Mouse (Mus musculus): Measurements from ENCODE around the gene Cramp1l.
"Not testable (repeated sequence)": the region's sequence is repeated elsewhere in the genome, so short reads cannot be mapped to it uniquely, and the experiment has no call there.

The Cramp1l gene

DNA sequence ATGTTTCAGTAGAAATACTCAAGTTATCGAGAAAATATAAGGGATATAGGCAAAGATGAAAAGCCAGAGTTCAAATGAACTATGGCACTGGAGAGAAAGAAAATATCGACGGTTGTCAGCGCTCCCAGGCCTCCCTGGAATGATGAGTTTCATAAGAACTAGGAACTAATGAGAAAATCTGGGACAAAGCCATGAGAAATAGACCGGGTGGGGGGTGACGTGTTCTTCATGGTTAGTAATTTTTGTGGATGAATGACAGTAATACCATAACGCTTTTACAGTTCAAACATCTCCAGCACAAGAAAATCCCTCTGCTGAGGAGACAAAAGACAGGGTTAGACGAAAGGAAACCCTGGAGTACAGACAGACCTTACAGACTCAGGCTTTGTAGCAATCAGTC, 56.2 kb downstream of the Cramp1l start:
- no peak for DNase-seq (ENCODE audit: low spot score)

DNA sequence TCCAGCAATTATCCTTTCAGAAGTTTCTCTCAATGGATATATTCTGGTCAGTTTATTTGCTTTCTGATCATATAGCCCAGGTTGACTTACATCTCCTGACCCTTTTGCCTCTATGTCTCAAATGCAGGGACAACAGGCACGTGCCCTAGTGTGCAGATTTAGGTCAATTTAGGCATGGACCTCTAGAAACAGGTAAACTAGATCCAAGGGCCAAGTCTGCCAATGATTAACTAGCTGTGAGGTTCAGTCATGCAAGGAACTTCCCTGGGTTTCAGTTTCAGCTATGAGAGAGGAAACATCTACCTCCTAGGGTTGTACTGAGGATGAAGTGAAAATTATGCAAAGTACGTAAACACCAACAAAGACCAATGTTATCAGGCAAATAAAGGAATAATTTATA, 62.3 kb downstream of the Cramp1l start:
- no peak for DNase-seq (ENCODE audit: low spot score)

DNA sequence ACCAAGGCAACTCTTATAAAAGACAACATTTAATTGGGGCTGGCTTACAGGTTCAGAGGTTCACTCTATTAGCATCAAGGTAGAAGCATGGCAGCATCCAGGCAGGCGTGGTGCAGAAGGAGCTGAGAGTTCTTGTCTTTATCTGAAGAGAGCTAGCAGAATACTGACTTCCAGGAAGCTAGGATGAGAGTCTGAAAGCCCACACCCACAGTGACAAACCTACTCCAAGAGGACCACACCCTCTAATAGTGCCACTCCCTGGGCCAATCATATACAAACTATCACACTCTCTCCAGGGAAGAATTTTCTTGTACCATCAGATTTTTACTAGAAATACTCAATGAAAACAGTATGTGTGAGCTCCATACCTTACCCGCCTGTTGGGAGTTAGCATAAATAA, 64.9 kb downstream of the Cramp1l start:
- no peak for DNase-seq (ENCODE audit: low spot score)

DNA sequence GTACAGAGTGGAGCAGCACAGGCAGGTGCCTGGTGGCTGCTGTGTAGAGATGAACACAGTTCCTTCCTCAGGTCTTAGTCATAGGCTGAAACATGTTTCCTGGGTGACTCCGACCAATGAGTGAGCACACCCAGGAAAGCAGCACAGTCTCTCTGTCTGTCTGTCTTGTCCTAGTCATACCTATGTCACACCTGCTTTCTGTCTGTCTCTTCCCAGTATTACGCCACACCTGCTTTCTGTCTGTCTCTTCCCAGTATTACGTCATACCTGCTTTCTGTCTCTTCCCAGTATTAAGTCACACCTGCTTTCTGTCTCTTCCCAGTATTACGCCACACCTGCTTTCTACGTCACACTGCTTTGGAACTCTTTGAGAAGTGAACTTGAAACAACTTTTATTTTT, 67.4 kb downstream of the Cramp1l start:
- no peak for DNase-seq (ENCODE audit: low spot score)

DNA sequence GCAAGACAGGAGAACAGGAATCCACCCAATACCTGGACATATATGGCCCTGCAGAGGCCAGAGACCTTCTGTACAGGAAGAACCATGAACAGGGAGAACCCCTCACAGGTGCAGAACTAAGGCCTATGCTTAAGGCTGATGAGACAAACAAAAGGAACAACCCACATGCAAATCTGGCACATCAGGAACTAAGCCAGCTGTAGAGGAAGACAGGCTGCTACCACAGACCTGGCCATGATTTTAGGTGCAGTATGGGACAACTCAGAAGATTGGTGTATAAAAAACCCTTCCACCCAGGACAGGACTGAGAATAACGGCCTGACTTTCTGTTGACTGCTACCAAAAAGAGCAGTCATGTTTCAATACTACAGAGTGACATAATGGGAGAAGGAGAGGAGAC, 72.0 kb downstream of the Cramp1l start:
- not testable (repeated sequence) for DNase-seq (ENCODE audit: low spot score)

DNA sequence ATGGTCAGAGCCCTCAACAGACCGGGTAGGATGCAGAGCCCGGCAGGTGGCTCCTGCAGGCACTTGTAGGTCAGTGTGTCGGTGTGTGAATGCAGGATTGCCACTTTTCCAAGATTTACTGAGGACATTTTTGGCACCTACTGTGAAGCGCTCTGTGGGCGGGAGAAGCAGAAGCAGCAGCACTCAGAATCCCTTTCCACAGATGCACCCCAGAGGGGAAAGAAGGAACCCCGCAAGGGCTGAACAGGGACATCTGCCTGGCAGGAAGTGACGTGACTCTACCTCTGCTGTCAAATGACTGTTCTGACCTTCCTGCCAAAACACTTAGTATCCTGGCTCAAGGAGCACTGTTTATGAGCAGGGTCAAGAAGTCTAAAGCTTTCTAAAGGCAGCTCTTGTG, 72.6 kb downstream of the Cramp1l start:
- DNase-seq (ENCODE audit: low spot score), result no peak

DNA sequence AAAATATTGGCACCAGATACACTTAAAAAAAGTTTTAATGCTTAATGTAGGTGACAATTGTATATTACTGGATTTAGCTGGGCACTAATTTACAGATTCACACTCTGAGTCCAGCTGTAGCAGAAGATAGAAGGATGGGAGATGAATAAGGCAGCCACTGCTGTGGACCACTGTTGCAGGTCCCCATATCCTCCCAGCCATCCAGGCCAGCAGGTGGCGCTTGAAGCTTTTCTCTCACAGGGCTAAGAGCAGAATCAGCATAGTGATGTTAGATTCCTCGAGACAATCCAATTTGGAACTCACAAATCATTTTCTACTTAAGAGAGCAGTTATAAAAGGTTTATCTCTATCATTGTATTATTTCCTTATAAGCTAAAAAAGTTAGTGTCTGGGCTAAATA, 73.1 kb downstream of the Cramp1l start:
- peak; percentile 51 for DNase-seq (ENCODE audit: low spot score)

DNA sequence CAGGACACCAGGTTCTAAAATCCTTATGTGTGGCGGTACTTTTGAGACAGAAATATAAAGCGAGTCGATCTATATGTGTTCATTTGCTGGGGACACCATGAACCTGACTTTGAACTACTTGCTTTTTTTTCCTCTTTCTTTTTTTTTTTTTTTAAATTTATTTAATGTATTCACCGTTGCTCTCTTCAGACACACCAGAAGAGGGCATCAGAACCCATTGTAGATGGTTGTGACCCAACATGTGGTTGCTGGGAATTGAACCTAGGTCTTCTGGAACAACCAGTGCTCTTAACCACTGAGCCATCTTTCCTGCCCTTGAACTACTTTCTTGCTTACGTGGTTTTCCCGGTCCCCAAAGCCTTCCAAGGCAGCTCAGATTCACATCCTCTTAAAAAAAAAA, 78.3 kb downstream of the Cramp1l start:
- no peak for DNase-seq (ENCODE audit: low spot score)

DNA sequence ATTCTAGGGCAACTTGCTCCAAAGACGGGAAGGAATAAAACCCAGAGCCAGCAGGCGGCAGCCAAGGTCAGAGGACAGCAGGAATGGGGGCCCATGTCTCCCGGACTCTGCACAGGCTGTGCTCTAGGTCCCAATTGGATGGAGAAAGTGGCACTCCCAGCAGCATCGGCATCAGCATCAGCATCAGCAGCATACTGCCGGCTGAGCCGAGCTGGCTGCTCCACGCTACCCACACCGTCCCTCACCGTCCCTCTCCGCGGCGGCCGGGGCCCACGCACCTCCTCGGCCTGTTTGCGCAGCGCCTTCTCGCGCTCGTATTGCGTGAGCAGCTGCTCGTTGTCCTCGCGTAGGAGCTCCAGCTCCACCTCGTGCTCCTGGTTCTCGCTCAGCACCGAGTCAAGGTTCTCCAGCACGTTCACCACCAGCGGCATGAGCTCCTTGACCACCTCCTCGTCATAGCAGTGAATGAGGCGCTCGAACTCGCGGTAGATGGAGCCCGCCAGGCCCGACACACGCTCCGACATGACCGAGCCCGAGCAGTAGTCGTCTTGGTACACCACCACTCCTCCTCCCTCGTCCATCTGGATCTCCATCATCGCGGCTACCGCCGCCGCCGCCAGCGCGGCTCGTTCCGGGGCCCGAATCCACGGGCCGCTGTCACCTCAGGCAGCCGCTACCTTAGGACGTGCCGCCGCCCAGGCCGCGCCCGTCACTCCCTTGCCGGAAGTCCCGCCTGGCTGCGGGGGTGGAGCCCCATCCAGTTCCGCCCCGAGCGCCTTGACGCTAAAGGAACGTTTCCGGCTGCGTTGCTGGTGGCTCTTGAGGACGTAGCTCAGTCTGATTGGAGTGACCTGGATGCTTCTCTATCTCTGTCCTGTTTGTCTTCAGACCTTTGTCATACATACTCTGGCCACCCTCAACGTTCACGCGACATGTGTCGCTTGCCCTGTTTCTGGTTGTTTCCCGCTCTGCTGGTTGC, 79.0 kb downstream of the Cramp1l start, which contains the start of gene Mapk8ip3:
TSS of gene Mapk8ip3 (minus strand) at position 719 of the 979 bp plus-strand sequence.
- DNase-seq (ENCODE audit: low spot score), result peak; percentile 96

DNA sequence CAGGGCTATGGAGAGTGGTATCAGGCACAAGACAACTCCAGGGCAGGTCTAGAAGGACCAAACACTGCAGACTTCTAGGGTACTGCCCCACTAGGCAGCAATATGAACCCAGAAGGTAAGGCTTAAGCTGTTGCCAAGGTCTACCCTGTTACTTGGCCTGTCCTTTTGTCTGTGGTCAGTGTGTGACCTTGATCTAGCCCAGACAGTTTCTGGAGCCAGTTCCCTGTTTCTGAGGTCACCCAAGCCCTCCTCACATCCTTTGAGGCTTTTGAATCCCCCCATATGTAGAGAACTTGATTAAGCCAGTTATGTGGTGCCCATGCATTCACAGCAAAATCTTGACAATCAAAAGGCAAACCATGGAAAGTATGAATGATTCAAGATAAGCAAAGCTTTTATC, 79.9 kb downstream of the Cramp1l start:
- no peak for DNase-seq (ENCODE audit: low spot score)

DNA sequence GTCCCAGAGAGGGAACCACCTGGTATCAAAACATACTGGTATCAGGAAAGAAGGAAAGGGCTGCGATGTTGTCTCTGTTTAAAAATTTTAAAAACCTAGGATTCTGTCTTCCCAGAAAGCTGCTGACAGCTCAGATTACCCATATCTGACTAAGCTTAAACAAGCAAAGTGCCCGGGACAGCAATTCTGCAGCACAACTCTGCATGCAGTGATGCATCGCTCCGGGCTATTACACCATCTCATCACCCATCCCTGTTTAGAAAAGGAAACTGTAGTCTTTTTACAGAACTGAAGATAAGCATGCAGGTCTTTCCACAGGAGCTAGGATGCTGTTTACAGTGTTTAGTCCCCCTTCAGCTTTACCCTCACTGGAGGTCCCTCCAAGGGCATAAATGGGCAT, 80.7 kb downstream of the Cramp1l start:
- no peak for DNase-seq (ENCODE audit: low spot score)

DNA sequence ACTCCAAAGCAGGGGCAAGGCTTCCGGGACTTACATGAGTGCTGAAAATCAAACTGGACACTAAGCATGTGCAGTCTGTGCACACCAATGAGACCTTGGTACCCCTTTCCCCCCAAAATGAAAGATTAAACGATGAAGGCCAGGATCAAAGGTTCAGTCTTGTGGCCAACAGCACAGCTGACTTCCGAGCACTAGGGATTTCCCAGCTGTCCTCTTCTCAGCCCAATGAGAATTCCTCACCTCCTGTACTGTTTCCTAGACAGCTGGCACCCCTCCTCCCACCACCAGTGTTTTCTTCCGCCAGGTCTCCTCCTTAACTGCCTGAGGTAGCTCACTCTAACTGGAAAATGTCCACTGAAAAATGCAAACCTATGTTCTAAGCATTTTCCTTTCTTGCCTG, 82.4 kb downstream of the Cramp1l start:
- no peak for DNase-seq (ENCODE audit: low spot score)

DNA sequence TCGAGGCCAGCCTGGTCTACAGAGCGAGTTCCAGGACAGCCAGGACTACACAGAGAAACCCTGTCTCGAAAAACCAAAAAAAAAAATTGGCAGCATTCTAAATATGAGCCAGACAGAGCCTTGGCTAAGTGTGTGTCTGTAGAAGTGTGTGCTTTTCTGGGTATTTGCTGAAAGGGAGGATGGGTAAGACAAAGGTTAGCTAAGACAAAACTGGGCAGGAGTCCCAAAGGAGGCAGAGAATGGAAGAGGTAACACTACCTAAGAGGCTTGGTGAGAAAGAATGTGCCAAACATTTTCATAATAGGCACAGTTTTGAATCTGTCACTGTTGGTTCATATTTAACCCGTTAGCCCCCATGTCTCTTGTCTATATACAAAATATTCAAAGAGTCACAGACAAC, 83.2 kb downstream of the Cramp1l start:
- DNase-seq (ENCODE audit: low spot score), result no peak

DNA sequence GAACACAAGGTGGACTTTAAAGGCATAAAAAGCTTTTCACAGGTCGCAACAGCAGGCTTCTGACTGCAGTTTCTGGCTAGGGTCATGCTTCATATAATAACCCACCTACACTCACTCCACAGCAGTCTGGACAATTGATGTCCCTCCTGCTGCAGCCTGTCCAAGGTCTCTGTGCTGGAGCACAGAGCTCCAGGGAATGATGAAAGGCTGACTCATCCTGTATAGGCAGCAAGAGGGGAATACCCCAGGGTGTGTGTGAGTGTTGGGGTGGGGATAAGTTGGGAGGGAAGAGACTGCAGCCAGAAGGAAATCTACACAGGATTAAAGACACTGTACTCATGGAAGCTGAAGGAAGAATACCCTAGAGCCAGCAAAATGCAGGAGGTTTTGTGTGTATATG, 86.1 kb downstream of the Cramp1l start:
- DNase-seq (ENCODE audit: low spot score), result no peak

DNA sequence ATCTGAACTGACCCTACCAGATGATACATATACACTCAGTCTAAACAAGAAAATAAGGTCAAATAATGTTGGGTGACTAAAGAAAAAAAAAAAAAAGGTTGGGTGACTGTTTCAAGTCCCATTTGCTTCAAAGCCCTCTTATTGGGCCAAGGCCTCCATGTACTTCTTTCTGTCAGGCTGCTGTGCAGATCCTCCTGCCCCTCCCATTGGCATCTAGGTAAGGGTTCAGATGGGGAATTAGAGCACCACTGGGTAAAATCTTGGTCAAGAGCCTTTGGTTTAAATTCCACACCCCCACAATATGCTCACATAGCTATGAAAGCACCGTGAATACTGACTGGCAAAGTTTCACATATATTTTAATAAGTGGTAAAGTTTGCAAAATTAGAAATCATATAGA, 92.3 kb downstream of the Cramp1l start:
- no peak for DNase-seq (ENCODE audit: low spot score)

DNA sequence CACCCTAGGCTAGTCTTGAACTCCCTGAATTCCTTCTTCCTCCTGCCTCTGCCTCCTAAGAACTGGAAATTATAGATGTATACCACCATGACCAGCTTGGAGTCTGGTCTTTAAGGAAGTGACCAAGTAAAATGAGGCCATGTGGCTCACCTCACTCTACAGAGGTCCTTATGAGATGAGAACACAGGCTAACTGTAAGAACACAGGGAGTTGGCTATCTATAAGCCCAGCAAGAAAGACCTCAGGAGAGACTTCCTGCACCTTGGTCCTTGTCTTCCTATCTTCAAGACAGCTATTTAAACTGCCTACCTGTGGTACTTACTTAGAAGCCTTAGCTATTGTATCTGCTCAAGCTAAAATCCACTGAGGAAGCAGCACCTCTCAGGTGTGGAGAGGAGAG, 101.6 kb downstream of the Cramp1l start:
- DNase-seq (ENCODE audit: low spot score), result no peak

Data from testis, postnatal 10 days (tissue).